Mouse (Mus musculus) heart, embryonic 16.5 days (tissue): ENCODE measurements around the gene Cep95. TPM values are rescaled to one million over a fixed set of nuclear protein-coding genes. Genes with fewer than 3 reads are reported as not detected.

Experiments used
- ATAC-seq: fragments of 200-750 bp; cut with Nextera tagmentation; replicated peaks from 2 replicates; pipeline ENCODE4 v1.8.0; 2017; ENCODE audit warnings: moderate number of reproducible peaks; ENCODE audit not compliant: insufficient read depth, low FRiP score; ENCODE audit errors: extremely low read depth
- H3K27ac ChIP-seq: fragments of 300-500 bp; sonication (generic); 2 replicates; pipeline ENCODE4 v1.5.1; 2014; ENCODE audit warnings: mild to moderate bottlenecking, low read length, control low read depth, moderate library complexity
- H3K27me3 ChIP-seq: fragments of 300-500 bp; sonication (generic); 2 replicates; pipeline ENCODE4 v1.6.1; 2014; ENCODE audit warnings: low read length, mixed read lengths; ENCODE audit not compliant: control insufficient read depth, insufficient read depth
- H3K36me3 ChIP-seq: fragments of 300-500 bp; sonication (generic); 2 replicates; pipeline ENCODE4 v1.6.1; 2014; ENCODE audit not compliant: control insufficient read depth, insufficient read depth
- H3K4me1 ChIP-seq: fragments of 300-500 bp; sonication (generic); 2 replicates; pipeline ENCODE4 v1.6.1; 2014; ENCODE audit warnings: low read length, mixed read lengths; ENCODE audit not compliant: control insufficient read depth, insufficient read depth
- H3K4me2 ChIP-seq: fragments of 300-500 bp; sonication (generic); 2 replicates; pipeline ENCODE4 v1.6.1; 2014; ENCODE audit warnings: low read depth, mild to moderate bottlenecking, control low read depth, low read length
- H3K4me3 ChIP-seq: fragments of 300-500 bp; sonication (generic); 2 replicates; pipeline ENCODE4 v1.5.1; 2014; ENCODE audit warnings: mild to moderate bottlenecking, control low read depth, low read length
- H3K9ac ChIP-seq: fragments of 300-500 bp; sonication (generic); 2 replicates; pipeline ENCODE4 v1.6.1; 2014; ENCODE audit warnings: low read length, control low read depth
- H3K9me3 ChIP-seq: fragments of 300-500 bp; sonication (generic); replicated peaks from 2 replicates; pipeline ENCODE4 v1.6.1; 2016; ENCODE audit warnings: low read length; ENCODE audit not compliant: control insufficient read depth
- WGBS: fragments of 180-500 bp; shearing (Covaris S2); extraction: QIAGEN DNeasy Blood & Tissue Kit; methylation state at CpG from one replicate; pipeline ENCODE4 v1.1.7; 2014; 5-methylcytosine and 5-hydroxymethylcytosine counted together
- polyA plus RNA-seq: library from polyadenylated mRNA; unstranded; fragments of >200 nt; fragmentation: Nextera tagmentation; extraction: Ambion mirVana; gene quantifications from 2 replicates; pipeline ENCODE4 v1.2.1, GENCODE M21; 2015

The Cep95 gene
- polyA plus RNA-seq, 1 experiment from 2014 or later: 15.1 TPM

GRCm38 (mm10) chr11:106821397-106821796 lies 32.3 kb downstream of the Cep95 start:
- Histone ChIP-seq H3K4me3 (no peak overlapping the region), H3K27ac (peak overlapping the region; percentile 50), H3K9me3 (no peaks in the 10 kb centered on the region), H3K4me1 (peaks cover 29% of the 10 kb centered on the region), H3K36me3 (peaks cover 31% of the 10 kb centered on the region), H3K27me3 (no peaks in the 10 kb centered on the region), H3K4me2 (no peak overlapping the region), H3K9ac (no peak overlapping the region)
- 70% methylated on average over 6 of the region's 6 CpGs for WGBS
- no peak for ATAC-seq

GRCm38 (mm10) chr11:106822491-106822890 lies 33.4 kb downstream of the Cep95 start:
- Histone ChIP-seq H3K27ac (no peak overlapping the region), H3K4me1 (peaks cover 29% of the 10 kb centered on the region), H3K4me3 (no peak overlapping the region), H3K9me3 (no peaks in the 10 kb centered on the region), H3K36me3 (peaks cover 28% of the 10 kb centered on the region; the same call in 1 of the 2 replicates), H3K4me2 (no peak overlapping the region), H3K9ac (no peak overlapping the region), H3K27me3 (no peaks in the 10 kb centered on the region)
- ATAC-seq: no peak
- WGBS: 85% methylated on average over 8 of the region's 8 CpGs

- H3K4me3 ChIP-seq: no peak overlapping the region
- no peak overlapping the region for H3K9ac ChIP-seq
- no peaks in the 10 kb centered on the region for H3K27me3 ChIP-seq
- H3K9me3 ChIP-seq: no peaks in the 10 kb centered on the region
- no peak overlapping the region for H3K4me2 ChIP-seq
- H3K36me3 ChIP-seq: peaks cover 30% of the 10 kb centered on the region
- ATAC-seq: no peak
- H3K27ac ChIP-seq: no peak overlapping the region
- WGBS: 78% methylated on average over 5 of the region's 5 CpGs
- H3K4me1 ChIP-seq: peaks cover 26% of the 10 kb centered on the region
Observed at GRCm38 (mm10) chr11:106822911-106823310, 33.9 kb downstream of the Cep95 start.

GRCm38 (mm10) chr11:106823741-106824140 lies 34.7 kb downstream of the Cep95 start:
- no peak overlapping the region for H3K9ac ChIP-seq
- H3K27me3 ChIP-seq: no peaks in the 10 kb centered on the region
- no peak for ATAC-seq
- no peaks in the 10 kb centered on the region for H3K9me3 ChIP-seq
- WGBS: 92% methylated on average over 8 of the region's 8 CpGs
- peaks cover 35% of the 10 kb centered on the region for H3K36me3 ChIP-seq
- no peak overlapping the region for H3K27ac ChIP-seq
- peaks cover 18% of the 10 kb centered on the region for H3K4me1 ChIP-seq
- no peak overlapping the region for H3K4me2 ChIP-seq
- H3K4me3 ChIP-seq: no peak overlapping the region

- H3K27me3 ChIP-seq: no peaks in the 10 kb centered on the region
- H3K4me3 ChIP-seq: no peak overlapping the region
- WGBS: 78% methylated on average over 10 of the region's 10 CpGs
- H3K4me2 ChIP-seq: no peak overlapping the region
- no peak for ATAC-seq
- H3K9me3 ChIP-seq: no peaks in the 10 kb centered on the region
- H3K9ac ChIP-seq: no peak overlapping the region
- H3K4me1 ChIP-seq: peaks cover 13% of the 10 kb centered on the region
- no peak overlapping the region for H3K27ac ChIP-seq
- H3K36me3 ChIP-seq: peaks cover 35% of the 10 kb centered on the region
Observed at GRCm38 (mm10) chr11:106824403-106824802, 35.4 kb downstream of the Cep95 start.

- H3K4me3 ChIP-seq: no peak overlapping the region
- H3K4me2 ChIP-seq: no peak overlapping the region
- WGBS: 92% methylated on average over 7 of the region's 7 CpGs
- peaks cover 38% of the 10 kb centered on the region for H3K36me3 ChIP-seq
- no peaks in the 10 kb centered on the region for H3K27me3 ChIP-seq
- H3K9me3 ChIP-seq: no peaks in the 10 kb centered on the region
- H3K4me1 ChIP-seq: peaks cover 4% of the 10 kb centered on the region; the same call in 1 of the 2 replicates
- H3K27ac ChIP-seq: no peak overlapping the region
- H3K9ac ChIP-seq: no peak overlapping the region
- no peak for ATAC-seq
Observed at GRCm38 (mm10) chr11:106828079-106828478, 39.0 kb downstream of the Cep95 start.

- Histone ChIP-seq H3K4me3 (no peak overlapping the region), H3K27ac (no peak overlapping the region), H3K4me1 (no peaks in the 10 kb centered on the region), H3K36me3 (peaks cover 24% of the 10 kb centered on the region), H3K9me3 (no peaks in the 10 kb centered on the region), H3K4me2 (no peak overlapping the region), H3K9ac (no peak overlapping the region), H3K27me3 (no peaks in the 10 kb centered on the region)
- 92% methylated on average over 3 of the region's 3 CpGs for WGBS
- ATAC-seq: no peak
Observed at GRCm38 (mm10) chr11:106842002-106842401, 53.0 kb downstream of the Cep95 start.

- no peak overlapping the region for H3K4me2 ChIP-seq
- ATAC-seq: no peak
- no peak overlapping the region for H3K4me3 ChIP-seq
- H3K9me3 ChIP-seq: no peaks in the 10 kb centered on the region
- no peak overlapping the region for H3K9ac ChIP-seq
- no peak overlapping the region for H3K27ac ChIP-seq
- H3K36me3 ChIP-seq: peaks cover 21% of the 10 kb centered on the region
- no peaks in the 10 kb centered on the region for H3K27me3 ChIP-seq
- 51% methylated on average over 2 of the region's 2 CpGs for WGBS
- H3K4me1 ChIP-seq: no peaks in the 10 kb centered on the region
Observed at GRCm38 (mm10) chr11:106851438-106851837, 62.4 kb downstream of the Cep95 start.
